Mouse (Mus musculus) stomach, postnatal 0 days (tissue): ENCODE results near the gene Nxpe2.

Experiments
- CTCF ChIP-seq: IDR thresholded peaks from 2 replicates; pipeline ENCODE4 v1.5.1; 2016; ENCODE audit warnings: antibody characterized with exemption, low read depth, mild to moderate bottlenecking, moderate library complexity
- EP300 ChIP-seq: optimal IDR thresholded peaks from 2 replicates; pipeline ENCODE3; 2016; ENCODE audit warnings: antibody characterized with exemption

- TF ChIP-seq CTCF: no peak
- no peak for TF ChIP-seq EP300
Measured at GRCm38 (mm10) chr9:48339563-48339962, 13.7 kb downstream of the Nxpe2 start.
